Mouse (Mus musculus): Measurements from ENCODE around the gene Prpf6. TPM values are rescaled to one million over a fixed set of nuclear protein-coding genes. Genes with fewer than 3 reads are reported as not detected.
A peak's percentile ranks its signal among the peaks of the same experiment; 100 is the strongest.

Prpf6 gene
- total and polyA plus RNA-seq, 2 experiments from 2014 or later, result 23.4 to 31.8 TPM

DNA sequence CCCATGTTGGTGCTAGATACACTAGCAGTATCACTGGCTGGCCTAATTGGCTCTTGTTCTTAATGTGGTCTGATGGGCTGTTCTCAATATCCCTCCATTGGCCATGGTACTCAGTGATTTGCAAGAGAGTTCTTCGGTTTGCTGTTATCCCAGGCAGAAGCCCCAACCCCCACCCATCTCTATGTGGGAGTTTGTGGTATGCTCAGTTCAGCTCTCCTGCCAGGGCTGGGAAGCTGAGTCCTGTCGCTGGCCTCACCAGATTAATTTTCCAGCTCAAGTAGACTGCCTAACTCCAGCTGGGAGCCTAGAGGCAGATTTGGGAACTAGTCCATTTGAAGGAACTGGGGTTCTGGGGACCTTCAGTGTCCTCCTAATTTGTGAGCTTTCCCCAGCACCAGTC, 65.8 kb downstream of the Prpf6 start:
- Histone ChIP-seq H3K27me3 (ENCODE audit: control insufficient read depth, insufficient read depth, low read length) (no peaks in the 10 kb centered on the region), H3K4me2 (ENCODE audit: low read depth, low read length) (no peak overlapping the region), H3K9me3 (replicated peaks; ENCODE audit: control insufficient read depth, low read length) (no peaks in the 10 kb centered on the region), H3K4me1 (ENCODE audit: control insufficient read depth, insufficient read depth) (0 out of 2 replicates have a peak, but pooled peaks cover 4% of the 10 kb centered on the region), H3K9ac (replicated peaks; ENCODE audit: low read depth, low read length) (no peak overlapping the region), H3K4me3 (ENCODE audit: low read depth, low read length) (no peak overlapping the region), H3K36me3 (replicated peaks; ENCODE audit: control insufficient read depth, insufficient read depth, low read length) (peaks cover 32% of the 10 kb centered on the region), H3K27ac (ENCODE audit: low read depth) (no peak overlapping the region)
- DNase-seq (ENCODE audit: low spot score) (no peak), ATAC-seq (ENCODE audit: insufficient read depth, low read depth) (no peak)
- TF ChIP-seq CTCF (IDR thresholded peaks at IDR 0.05; ENCODE audit: low read depth), result no peak
- no peak for TF ChIP-seq EP300 (IDR thresholded peaks at IDR 0.05; ENCODE audit: low read depth)
- 50% methylated on average over 2 of the region's 2 CpGs for WGBS

GRCm38 (mm10) chr2:181658528-181658927, 66.9 kb downstream of the Prpf6 start:
- Histone ChIP-seq H3K27me3 (ENCODE audit: control insufficient read depth, insufficient read depth, low read length) (no peaks in the 10 kb centered on the region), H3K9ac (replicated peaks; ENCODE audit: low read depth, low read length) (no peak overlapping the region), H3K36me3 (replicated peaks; ENCODE audit: control insufficient read depth, insufficient read depth, low read length) (peaks cover 23% of the 10 kb centered on the region), H3K4me1 (ENCODE audit: control insufficient read depth, insufficient read depth) (0 out of 2 replicates have a peak, but pooled peaks cover 4% of the 10 kb centered on the region), H3K9me3 (replicated peaks; ENCODE audit: control insufficient read depth, low read length) (no peaks in the 10 kb centered on the region), H3K4me3 (ENCODE audit: low read depth, low read length) (no peak overlapping the region), H3K27ac (ENCODE audit: low read depth) (no peak overlapping the region), H3K4me2 (ENCODE audit: low read depth, low read length) (no peak overlapping the region)
- TF ChIP-seq CTCF (IDR thresholded peaks at IDR 0.05; ENCODE audit: low read depth), result no peak
- no peak for TF ChIP-seq EP300 (IDR thresholded peaks at IDR 0.05; ENCODE audit: low read depth)
- no peak for DNase-seq (ENCODE audit: low spot score)
- WGBS, result 79% methylated on average over 7 of the region's 7 CpGs
- ATAC-seq (ENCODE audit: insufficient read depth, low read depth), result no peak

GRCm38 (mm10) chr2:181658930-181659555, 67.4 kb downstream of the Prpf6 start:
- DNase-seq (ENCODE audit: low spot score), result peak; percentile 49
- Histone ChIP-seq H3K4me3 (ENCODE audit: low read depth, low read length) (no peak overlapping the region), H3K27me3 (ENCODE audit: control insufficient read depth, insufficient read depth, low read length) (no peaks in the 10 kb centered on the region), H3K4me2 (ENCODE audit: low read depth, low read length) (no peak overlapping the region), H3K9me3 (replicated peaks; ENCODE audit: control insufficient read depth, low read length) (no peaks in the 10 kb centered on the region), H3K27ac (ENCODE audit: low read depth) (peak overlapping the region; percentile 21; the same call in 1 of the 2 replicates), H3K4me1 (ENCODE audit: control insufficient read depth, insufficient read depth) (0 out of 2 replicates have a peak, but pooled peaks cover 4% of the 10 kb centered on the region), H3K9ac (replicated peaks; ENCODE audit: low read depth, low read length) (no peak overlapping the region), H3K36me3 (replicated peaks; ENCODE audit: control insufficient read depth, insufficient read depth, low read length) (peaks cover 23% of the 10 kb centered on the region)
- peak; percentile 45 for ATAC-seq (ENCODE audit: insufficient read depth, low read depth)
- 33% methylated on average over 17 of the region's 17 CpGs for WGBS
- TF ChIP-seq EP300 (IDR thresholded peaks at IDR 0.05; ENCODE audit: low read depth), result no peak
- peak; percentile 52 for TF ChIP-seq CTCF (IDR thresholded peaks at IDR 0.05; ENCODE audit: low read depth)

GRCm38 (mm10) chr2:181659609-181660055, 68.0 kb downstream of the Prpf6 start:
- peaks cover 20% of the 10 kb centered on the region for H3K36me3 ChIP-seq (replicated peaks; ENCODE audit: control insufficient read depth, insufficient read depth, low read length)
- peak; percentile 80 for TF ChIP-seq CTCF (IDR thresholded peaks at IDR 0.05; ENCODE audit: low read depth)
- TF ChIP-seq EP300 (IDR thresholded peaks at IDR 0.05; ENCODE audit: low read depth), result peak; percentile 84; the same call in 1 of the 2 replicates
- no peak overlapping the region for H3K4me2 ChIP-seq (ENCODE audit: low read depth, low read length)
- no peaks in the 10 kb centered on the region for H3K9me3 ChIP-seq (replicated peaks; ENCODE audit: control insufficient read depth, low read length)
- no peak overlapping the region for H3K4me3 ChIP-seq (ENCODE audit: low read depth, low read length)
- ATAC-seq (ENCODE audit: insufficient read depth, low read depth) (peak; percentile 68), DNase-seq (ENCODE audit: low spot score) (peak; percentile 86)
- 0 out of 2 replicates have a peak, but pooled peaks cover 4% of the 10 kb centered on the region for H3K4me1 ChIP-seq (ENCODE audit: control insufficient read depth, insufficient read depth)
- peak overlapping the region; percentile 68 for H3K27ac ChIP-seq (ENCODE audit: low read depth)
- H3K9ac ChIP-seq (replicated peaks; ENCODE audit: low read depth, low read length), result no peak overlapping the region
- WGBS, result 8% methylated on average over 9 of the region's 9 CpGs
- H3K27me3 ChIP-seq (ENCODE audit: control insufficient read depth, insufficient read depth, low read length), result no peaks in the 10 kb centered on the region

GRCm38 (mm10) chr2:181662620-181663297, 71.1 kb downstream of the Prpf6 start:
- Histone ChIP-seq H3K4me3 (ENCODE audit: low read depth, low read length) (no peak overlapping the region), H3K27me3 (ENCODE audit: control insufficient read depth, insufficient read depth, low read length) (0 out of 2 replicates have a peak, but pooled peaks cover under 1% of the 10 kb centered on the region), H3K4me2 (ENCODE audit: low read depth, low read length) (no peak overlapping the region), H3K9me3 (replicated peaks; ENCODE audit: control insufficient read depth, low read length) (no peaks in the 10 kb centered on the region), H3K36me3 (replicated peaks; ENCODE audit: control insufficient read depth, insufficient read depth, low read length) (no peaks in the 10 kb centered on the region), H3K9ac (replicated peaks; ENCODE audit: low read depth, low read length) (no peak overlapping the region), H3K4me1 (ENCODE audit: control insufficient read depth, insufficient read depth) (0 out of 2 replicates have a peak, but pooled peaks cover 4% of the 10 kb centered on the region), H3K27ac (ENCODE audit: low read depth) (peak overlapping the region; percentile 82)
- TF ChIP-seq EP300 (IDR thresholded peaks at IDR 0.05; ENCODE audit: low read depth) (peak; percentile 29; the same call in 1 of the 2 replicates), CTCF (IDR thresholded peaks at IDR 0.05; ENCODE audit: low read depth) (no peak)
- DNase-seq (ENCODE audit: low spot score) (no peak), ATAC-seq (ENCODE audit: insufficient read depth, low read depth) (peak; percentile 40)
- WGBS, result 73% methylated on average over 3 of the region's 3 CpGs
